Mouse (Mus musculus) neural tube, embryonic 10.5 days (tissue): ENCODE data around the gene D930048N14Rik.
"Not testable (repeated sequence)": the region's sequence is repeated elsewhere in the genome, so short reads cannot be mapped to it uniquely, and the experiment has no call there.

Experiments
- DNase-seq: peaks from one replicate; pipeline ENCODE4 v3.0.0-alpha.2; 2017; ENCODE audit warnings: low spot score; ENCODE audit errors: extremely low spot score

The D930048N14Rik gene

DNA sequence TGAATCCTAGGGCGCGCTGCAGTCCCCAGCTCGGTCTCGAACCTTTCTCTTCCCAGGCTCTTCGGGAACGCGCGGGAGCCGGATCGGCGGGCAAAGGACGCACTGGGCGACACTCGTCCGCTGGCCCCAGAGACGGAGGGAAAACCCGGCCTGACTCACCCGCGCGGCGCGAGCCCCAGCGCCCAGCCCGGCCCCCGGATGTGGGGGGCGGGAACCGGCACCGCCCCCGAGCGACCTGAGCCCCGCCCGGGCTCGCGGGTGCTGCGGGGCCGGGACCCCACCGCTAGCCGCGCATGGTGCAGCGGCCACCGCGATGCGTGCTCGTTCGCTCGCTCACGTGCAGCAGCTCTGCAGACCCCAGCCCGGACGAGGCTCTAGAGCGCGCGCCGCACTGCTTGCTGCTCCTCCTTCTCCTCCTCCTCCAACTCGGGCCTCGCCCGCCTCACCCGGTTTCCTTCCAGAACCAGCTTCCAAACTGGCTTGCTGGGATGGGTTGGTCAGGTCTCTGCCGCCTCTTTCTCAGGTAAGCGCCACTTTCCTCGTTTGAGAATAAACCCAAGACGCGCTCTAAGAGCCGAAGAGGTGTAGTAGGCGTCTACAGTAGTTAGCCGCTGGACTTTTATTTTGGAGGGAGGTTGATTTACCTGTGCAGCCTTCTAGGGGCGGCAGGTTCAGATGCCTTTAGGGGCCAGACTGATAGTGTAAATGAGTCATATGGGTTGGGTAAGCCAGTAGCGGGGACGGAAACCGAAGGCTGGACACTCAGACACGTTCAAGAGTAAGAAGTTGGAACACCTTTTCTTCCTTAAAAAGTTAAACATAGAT lies at the start of gene D930048N14Rik, which contains the start of gene N4bp3:
Gene D930048N14Rik (plus strand): TSS at position 264 of the 825 bp plus-strand sequence.
Gene N4bp3 (minus strand): TSS at position 152 of the 825 bp plus-strand sequence.
- DNase-seq: peak; percentile 76

DNA sequence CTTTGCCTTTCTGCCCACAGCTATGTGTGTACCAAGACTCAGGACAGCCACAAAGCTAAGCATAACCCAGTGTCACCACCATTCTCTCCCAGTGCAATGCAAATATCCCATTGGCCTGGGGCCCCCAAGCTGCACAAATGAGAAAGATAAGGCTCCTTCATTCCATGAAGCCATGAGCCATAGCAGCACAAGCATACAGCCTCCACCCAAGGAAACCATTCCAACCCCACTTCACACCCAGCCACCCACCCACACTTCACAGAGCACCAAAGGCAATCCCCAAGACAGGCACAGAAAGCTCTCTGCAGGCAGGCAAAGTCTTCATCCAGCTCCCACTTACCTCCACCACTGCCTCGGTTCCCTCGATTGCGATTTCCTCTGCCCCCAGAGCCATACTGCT lies 48.5 kb upstream of the D930048N14Rik start:
- no peak for DNase-seq

DNA sequence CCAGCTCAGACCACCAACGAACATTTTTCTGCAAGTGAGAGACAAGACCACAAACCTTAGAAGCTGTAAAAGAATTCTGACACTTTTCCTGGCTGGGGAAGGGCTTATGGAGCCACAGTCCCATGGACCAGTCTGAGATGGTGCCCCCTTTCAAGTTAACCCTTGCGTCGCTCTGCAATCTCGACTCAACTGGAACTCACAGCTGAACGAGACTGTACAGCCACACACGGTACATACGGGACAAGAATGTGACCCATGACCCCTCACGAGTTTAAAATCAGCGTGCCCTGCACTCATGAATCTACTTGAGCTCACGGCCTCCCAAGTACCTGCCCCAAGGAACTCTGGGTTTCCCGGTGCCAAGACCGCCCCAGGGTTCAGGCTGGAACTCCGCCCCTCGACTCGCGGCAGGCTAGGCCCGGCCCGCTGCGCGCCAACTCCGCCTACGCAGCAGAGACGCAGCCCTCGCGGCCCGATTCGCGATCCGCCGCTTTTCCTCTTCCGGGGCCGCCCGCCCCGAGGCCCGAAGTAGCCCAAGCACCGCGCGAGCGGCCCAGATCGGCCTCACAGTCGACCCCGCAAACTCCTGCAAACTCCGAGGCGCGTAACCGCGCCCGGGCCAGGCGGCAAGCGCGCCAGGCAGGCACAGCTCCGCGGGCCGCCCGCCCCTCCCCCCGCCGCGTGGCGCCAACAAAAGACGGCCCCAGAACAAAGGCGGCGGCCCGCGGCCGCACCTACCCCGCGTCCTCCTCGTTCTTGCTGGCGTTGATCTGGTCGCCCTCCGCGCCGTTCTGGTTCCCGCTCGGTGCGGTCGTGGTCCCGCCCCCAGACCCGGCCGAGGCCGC lies 44.9 kb upstream of the D930048N14Rik start:
- peak; percentile 78 for DNase-seq

DNA sequence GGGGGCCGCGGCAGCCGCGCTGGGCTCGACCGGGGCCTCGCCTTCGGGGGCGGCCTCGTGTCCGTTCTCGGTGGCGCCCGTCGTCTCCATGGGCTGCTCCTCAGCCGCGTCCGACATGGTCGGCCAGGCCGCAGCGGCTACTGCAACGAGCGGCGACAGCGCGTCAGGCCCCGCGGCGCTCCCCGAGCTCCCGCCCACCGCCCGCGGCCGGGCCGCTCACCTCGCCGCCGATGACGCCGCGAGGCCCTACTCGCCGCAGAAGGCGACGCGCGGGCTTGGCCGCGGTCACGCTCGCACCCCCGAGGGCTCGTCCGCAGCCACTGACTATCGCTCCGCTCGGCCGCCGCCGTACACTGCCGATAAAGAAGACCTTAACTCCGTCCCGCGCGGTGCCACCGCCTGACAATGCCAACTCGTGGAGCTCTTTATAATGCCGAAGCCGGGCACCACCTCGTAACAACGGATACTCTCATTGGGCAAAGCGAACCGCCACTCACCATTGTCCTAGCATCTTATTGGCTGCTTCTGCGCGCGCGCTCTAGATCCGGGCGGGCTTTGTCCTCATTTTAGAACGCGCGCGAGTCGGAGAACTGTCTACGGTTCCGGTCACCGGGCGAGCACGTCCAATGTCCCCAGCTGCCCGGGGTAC lies 44.2 kb upstream of the D930048N14Rik start, which contains the start of gene Hnrnpab:
Gene Hnrnpab (minus strand): TSS at position 401 of the 649 bp plus-strand sequence.
- peak; percentile 99 for DNase-seq

DNA sequence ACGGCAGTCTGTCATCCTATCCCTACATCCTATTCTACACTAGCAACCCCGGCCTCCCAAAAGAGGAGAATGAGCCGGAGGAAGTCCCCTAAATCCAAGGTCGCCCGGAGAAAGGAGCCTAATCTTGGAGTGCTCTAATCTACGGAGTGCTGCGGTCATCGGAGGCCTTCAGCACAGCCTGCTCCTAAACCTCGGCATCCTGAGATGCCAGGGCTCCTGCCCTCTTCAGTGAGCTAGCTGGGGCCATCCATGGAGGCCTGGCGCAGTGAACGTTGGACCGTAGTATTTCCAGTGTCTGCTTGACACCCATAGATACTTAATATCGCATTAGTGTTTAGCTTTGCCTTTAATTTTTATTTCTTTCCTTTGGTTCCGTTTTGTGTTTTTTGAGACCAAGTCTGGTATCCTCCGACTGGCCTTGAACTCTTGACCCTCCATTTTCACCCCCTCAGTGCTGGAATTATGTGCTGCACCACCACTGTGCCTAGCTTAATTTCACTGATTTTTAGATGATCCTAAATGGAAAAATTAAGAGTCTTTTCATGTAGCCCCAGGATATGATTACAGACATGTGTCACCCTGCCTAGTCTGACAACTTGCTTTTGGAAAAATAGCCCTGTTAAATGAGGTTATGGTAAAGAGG lies 43.5 kb upstream of the D930048N14Rik start:
- no peak for DNase-seq

DNA sequence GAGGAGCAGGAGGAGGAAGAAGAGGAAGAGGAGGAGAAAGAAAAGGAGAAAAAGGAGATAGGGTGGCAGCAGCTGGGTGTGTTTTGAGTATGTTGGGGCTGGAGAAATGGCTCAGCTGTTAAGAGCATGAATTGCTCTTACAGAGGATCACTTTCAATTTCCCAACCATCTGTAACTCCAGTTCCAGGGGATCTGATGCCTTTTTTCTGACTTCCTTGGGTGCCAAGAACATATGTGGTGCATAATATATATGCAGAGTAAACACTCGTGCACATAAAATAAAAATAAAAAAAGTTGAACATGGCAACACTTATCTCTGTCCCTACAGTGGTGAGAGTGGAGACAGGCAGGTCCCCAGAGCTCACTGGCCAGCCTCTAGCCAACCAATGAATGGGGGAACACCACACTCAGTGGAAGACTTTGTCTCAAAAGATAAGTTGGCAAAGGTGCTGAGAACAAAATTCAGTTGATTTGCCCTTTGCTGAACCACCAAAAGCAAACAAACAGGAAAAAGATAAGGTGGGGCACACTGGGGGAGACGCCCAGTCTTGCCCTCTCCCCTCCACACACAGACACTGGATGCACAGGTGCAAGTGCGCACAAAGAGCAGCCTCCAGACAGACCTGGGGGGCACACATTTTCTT lies 41.4 kb upstream of the D930048N14Rik start:
- DNase-seq: no peak

DNA sequence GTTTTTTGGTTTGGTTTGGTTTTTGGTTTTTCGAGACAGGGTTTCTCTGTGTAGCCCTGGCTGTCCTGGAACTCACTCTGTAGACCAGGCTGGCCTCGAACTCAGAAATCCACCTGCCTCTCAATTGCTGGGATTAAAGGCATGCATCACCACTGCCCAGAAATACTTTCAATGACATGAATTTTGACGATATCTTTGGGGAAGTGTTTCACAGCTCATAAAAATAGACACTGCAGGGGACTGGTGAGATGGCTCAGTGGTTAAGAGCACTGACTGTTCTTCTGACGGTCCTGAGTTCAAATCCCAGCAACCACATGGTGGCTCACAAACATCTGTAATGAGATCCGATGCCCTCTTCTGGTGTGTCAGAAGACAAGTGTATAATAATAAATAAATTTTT lies 40.8 kb upstream of the D930048N14Rik start:
- DNase-seq: not testable (repeated sequence)

DNA sequence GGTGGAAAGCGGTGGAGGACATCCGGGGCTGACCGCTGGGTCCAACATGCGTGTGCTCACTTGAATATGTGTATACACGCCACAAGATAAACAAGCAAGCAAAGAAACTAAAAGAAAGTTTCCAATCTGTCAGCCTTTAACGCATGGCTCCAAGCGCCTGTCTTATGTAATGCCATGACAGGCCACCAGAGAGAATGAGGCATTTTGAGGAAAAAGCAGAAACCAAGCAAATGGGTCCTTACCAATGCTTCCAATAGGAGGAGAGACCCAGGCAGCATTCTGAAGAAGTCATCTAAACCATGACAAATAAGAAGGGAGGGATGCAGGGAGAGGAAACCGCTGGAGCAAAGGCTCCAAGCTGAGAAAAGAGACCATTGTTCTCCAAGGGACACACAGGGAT lies 36.5 kb upstream of the D930048N14Rik start:
- no peak for DNase-seq

DNA sequence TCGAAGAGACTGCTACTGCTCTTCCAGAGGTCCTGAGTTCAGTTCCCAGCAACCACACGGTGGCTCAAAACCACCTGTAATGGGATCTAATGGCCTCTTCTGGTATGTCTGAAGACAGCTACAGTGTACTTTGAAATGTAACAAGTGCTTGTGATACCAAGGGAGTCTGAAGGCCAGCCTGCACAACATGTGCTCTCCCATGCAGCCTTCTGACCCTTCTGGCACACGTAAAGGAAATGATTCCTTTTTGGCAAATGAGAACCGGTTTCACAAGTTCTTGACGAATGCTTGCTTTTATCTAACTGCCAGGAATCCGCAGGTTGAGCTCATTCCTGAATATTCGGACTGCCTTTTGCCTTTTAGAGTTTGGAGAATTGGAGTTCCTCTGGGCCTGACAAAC lies 35.6 kb upstream of the D930048N14Rik start:
- DNase-seq: no peak

DNA sequence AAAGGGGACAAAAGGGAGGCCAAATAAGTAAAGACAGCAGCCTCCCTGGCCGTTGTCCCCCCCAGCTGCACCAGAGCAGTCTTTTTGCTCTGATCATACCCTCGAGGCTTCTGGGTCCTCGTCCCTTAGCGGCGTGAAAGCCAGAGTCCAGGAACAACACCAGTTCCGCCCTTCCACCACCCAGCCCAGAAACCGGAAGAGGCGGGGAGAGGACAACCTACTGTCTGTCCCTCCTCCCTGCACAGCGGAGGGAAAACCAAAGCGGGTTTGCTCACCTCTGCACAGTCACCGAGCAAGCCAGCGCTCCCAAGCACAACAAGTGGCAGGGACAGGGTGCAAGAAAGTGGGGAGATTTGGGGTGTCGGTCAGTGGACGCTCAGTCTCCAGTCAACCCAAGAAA lies 35.2 kb upstream of the D930048N14Rik start:
- DNase-seq: peak; percentile 72

DNA sequence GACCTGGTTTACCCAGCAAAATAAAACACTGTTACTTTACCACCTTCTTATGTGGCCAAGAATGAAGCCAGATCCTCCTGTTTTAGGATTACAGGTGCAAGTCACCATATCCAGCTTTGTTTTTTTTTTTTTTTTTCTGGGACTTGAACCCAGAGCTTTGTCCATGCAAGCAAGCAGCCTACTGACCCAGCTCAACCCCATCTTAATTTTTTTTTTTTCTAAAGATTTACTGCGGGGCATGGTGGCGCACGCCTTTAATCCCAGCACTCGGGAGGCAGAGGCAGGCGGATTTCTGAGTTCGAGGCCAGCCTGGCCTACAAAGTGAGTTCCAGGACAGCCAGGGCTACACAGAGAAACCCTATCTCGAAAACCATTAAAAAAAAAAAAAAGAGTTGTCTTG lies 34.6 kb upstream of the D930048N14Rik start:
- DNase-seq: not testable (repeated sequence)

DNA sequence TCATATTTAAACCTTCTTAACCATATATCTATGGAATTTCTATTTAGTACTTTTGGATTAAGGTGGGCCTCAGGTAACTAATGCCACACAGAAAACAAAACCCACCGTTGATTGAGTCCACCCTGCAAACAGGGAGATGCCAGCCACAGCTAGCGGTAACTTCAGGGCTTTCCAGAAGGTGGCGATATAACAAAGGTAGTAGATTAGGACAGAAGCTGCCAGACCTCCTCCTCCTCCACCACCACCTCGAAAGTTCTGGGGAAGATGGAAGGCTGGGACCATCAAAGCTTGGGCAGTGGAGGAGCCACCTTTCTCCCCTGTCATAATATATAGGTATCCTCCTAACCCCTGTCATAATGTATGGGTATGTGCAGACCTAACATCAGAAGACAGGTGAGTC lies 33.1 kb upstream of the D930048N14Rik start:
- peak; percentile 54 for DNase-seq

DNA sequence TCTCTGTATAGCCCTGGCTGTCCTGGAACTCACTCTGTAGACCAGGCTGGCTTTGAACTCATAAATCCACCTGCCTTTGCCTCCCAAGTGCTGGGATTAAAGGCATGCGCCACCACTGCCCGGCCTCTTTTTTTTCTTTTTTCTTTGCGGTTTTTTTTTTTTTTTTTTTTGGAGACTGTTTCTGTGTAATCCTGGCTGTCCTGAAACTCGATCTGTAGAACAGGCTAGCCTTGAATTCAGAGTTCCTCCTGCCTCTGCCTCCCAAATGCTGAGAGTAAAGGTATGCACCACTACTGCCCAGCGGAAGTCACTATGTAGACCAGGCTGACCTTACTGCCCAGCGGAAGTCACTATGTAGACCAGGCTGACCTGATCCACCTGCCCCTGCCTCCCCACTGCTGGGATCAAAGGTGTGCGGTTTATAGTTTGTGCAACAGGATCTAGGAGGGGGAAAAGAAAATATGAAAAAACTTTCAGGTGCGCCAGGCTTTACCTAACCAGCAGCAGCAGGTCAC lies 31.8 kb upstream of the D930048N14Rik start:
- DNase-seq: no peak

DNA sequence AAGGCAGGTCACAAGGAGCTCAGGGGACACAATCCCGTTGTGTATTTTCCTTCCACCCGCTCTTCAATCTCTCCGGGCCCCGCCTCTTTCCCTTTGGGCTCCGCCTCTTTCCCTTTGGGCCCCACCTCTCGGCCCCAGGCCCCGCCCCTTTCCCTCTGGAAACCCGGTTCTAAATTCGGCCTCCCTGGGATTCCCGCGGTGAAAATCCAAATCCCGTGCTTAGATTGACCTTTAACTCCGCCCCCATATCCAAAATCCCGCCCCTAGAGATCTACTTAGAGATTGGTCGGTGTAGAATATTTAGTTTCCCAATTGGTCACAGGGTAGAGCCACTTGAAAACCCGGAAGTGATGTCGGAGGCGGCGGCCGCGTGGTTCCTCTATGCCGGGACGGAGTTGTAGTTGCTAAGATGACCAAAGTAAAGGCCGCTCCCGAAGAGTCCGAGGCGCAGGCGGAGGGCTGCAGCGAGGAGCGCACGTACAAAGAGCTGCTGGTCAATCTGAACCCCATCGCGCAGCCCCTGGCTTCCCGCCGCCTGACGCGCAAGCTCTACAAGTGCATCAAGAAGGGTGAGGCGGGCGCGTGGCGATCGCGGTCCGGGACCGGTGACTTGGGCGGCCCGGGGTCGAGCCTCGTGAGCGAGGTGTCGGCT lies 31.2 kb upstream of the D930048N14Rik start, which contains the start of gene Nhp2:
Gene Nhp2 (plus strand): TSS at position 327 of the 652 bp plus-strand sequence.
- DNase-seq: peak; percentile 92

DNA sequence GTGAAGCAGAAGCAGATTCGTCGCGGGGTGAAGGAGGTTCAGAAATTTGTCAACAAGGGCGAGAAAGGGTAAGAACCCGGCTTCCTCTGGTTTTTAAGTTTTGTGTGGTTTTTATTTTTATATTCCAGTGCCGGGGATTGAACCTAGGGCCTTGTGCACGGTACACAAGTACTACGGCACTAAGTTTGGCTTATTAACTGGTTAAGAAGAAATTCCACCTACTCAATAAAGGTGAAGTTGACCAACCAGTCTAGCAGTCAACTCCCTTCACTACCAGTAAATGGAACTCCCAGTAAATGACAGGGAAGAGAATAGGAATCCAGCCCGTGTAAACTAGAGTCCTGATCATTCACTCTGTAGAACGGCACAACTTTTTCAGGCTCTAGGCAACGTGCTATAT lies 30.7 kb upstream of the D930048N14Rik start:
- DNase-seq: no peak

DNA sequence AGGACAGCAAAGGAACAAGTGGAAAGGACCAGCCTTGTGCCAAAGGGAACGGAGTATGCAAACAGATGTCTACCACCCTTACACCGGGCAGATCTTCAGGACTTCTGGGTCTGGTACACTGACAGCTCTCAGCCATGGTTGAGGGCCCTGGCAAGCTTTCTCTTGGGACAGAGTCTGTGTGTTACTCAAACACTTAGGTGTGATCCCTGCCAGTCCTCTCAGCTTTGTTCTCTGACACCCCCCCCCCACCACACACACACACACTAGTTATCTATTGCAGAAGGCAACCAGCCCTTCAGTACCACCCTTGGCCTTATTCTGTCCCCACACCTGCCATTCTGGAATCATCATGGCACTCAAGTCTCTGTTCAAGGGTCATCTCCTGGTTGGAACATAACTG lies 29.0 kb upstream of the D930048N14Rik start:
- DNase-seq: no peak

DNA sequence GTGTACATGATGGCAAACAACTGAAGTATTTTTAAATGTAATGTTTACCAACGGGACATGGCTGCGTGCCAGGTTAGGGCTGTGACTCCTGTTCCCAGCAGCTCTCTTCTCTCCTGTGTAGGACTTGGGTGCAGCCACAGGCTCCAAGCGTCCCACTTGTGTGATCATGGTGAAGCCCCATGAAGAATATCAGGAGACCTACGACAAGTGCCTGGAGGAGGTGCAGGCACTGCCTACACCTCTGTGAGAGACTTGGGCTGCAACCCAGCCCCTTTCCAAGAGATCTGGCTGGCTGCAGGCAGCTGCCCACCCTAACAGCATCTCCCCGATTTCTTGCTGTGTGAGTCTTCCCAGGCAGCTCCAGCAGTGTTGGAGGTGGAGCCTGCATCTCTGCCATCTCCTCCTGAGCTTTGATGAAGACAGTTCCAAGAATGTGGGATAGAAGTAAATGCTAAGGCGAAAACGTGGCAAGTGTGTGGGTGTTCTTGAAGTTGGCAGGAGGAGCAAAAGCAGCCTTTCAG lies 27.7 kb upstream of the D930048N14Rik start:
- no peak for DNase-seq

DNA sequence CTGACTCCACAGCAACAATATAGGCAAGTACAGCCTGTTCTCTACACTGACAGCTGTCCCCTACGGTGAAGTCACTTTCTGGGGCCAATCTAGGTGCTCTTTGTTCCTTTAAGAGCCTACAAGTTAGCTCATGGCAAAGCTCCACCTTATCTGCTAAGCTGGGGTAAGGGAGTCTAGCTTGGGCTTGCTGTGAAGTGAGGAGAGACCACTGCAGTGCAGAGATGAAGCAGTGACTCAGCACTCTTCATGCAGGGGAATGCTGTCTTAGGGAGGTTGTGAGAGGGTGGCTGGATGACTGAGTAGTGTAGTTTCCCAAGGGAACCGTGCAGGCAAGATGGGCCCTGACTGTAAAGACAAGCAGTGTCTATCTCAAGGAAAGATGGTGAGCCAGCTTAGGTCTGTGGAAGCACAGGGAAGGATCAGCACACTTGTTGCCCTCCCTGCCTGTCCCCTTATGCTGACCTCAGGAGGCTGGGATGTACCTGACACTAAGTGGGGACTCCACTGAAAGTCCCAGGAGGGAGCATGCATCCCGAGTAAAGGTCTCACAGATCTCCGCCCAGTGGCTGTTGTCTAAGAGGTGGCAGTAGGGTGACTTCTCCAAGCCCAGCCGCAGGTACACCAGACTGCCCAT lies 25.4 kb upstream of the D930048N14Rik start:
- DNase-seq: no peak

DNA sequence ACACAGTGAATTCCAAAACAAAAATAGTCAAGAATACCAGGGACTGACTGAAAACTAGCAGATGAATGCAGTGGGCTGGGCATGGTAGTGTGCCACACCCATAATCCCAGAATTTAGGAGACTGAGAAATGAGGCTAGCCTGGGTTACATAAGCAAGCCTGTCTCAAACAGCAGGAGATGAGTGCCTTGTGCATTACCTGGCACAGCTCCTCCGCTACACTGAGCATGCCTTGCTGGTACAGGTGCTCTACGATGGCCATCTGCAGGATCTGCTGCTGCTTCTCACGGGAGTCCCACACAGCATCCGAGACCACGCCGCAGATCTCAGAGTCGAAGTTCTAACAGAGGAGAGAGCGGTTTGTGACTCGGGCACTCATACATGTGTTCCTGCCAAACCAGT lies 23.3 kb upstream of the D930048N14Rik start:
- no peak for DNase-seq
